9 mouse cellular contexts compared by ENCODE assay signal in genomic region chr5:137377176-137377575, GRCm38 (mm10). TPM values are rescaled to one million over a fixed set of nuclear protein-coding genes. Genes with fewer than 3 reads are reported as not detected.
A peak's percentile ranks its signal among the peaks of the same experiment; 100 is the strongest.
DNase-seq lines count a peak whose midpoint lies in the region; ATAC-seq and TF ChIP-seq lines count a peak whose summit lies in the region.
"Had no signal": no experiment of that assay in that cellular context is flagged by ENCODE, and none has a peak within 500 bp of the region (broad histone marks: within the 10 kb centered on the region; RNA-seq: fewer than 3 reads in every experiment).

No protein-coding gene starts in this region.

- peaks cover 41% of the 10 kb centered on the region for H3K4me1 ChIP-seq in lung, embryonic 15.5 days
- peaks cover 19% of the 10 kb centered on the region; the same call in 1 of the 2 replicates for H3K4me1 ChIP-seq in kidney, embryonic 14.5 days (ENCODE audit: control insufficient read depth, insufficient read depth, low read length)
- H3K4me1 ChIP-seq in thymus, adult 2 months (replicated peaks; ENCODE audit: control insufficient read depth, insufficient read depth, low read length) = no peaks in the 10 kb centered on the region

- H3K4me3 ChIP-seq in lung, embryonic 15.5 days = no peak overlapping the region
- H3K4me3 ChIP-seq in kidney, embryonic 14.5 days (ENCODE audit: low read length) = no peak overlapping the region
- H3K4me3 ChIP-seq in thymus, adult 2 months (ENCODE audit: control insufficient read depth, insufficient read depth, low read length) = no peak overlapping the region

- WGBS in lung, embryonic 15.5 days = 10% methylated on average over 11 of the region's 11 CpGs
- WGBS in kidney, embryonic 14.5 days = 26% methylated on average over 10 of the region's 11 CpGs
- WGBS in thymus, adult 2 months = 39% methylated on average over 11 of the region's 11 CpGs

- ATAC-seq in lung, embryonic 15.5 days (ENCODE audit: borderline replicate concordance, extremely low read depth, low FRiP score, low TSS enrichment) = no peak
- ATAC-seq in kidney, embryonic 14.5 days (ENCODE audit: low FRiP score, low TSS enrichment) = 0 out of 2 replicates have a peak, but pooled peaks have one; percentile 9

- H3K9ac ChIP-seq in lung, embryonic 15.5 days = no peak overlapping the region
- H3K9ac ChIP-seq in kidney, embryonic 14.5 days (ENCODE audit: low read depth, low read length) = no peak overlapping the region

- TF ChIP-seq POLR2A in thymus, adult 2 months (IDR thresholded peaks at IDR 0.05; ENCODE audit: control insufficient read depth, extremely low read depth, insufficient read depth, low read length, poor library complexity) = no peak

- no peaks in the 10 kb centered on the region for H3K9me3 ChIP-seq in lung, embryonic 15.5 days
- H3K9me3 ChIP-seq in kidney, embryonic 14.5 days (ENCODE audit: control insufficient read depth, low read length) = no peaks in the 10 kb centered on the region

- no peaks in the 10 kb centered on the region for H3K27me3 ChIP-seq in lung, embryonic 15.5 days
- no peaks in the 10 kb centered on the region for H3K27me3 ChIP-seq in kidney, embryonic 14.5 days (ENCODE audit: control insufficient read depth, insufficient read depth, low read length)
- H3K27me3 ChIP-seq in thymus, adult 2 months (ENCODE audit: control insufficient read depth, insufficient read depth, low read length) = no peaks in the 10 kb centered on the region

- H3K36me3 ChIP-seq in lung, embryonic 15.5 days = peaks cover 29% of the 10 kb centered on the region
- peaks cover 28% of the 10 kb centered on the region for H3K36me3 ChIP-seq in kidney, embryonic 14.5 days (ENCODE audit: control insufficient read depth, insufficient read depth, low read length)
- H3K36me3 ChIP-seq in thymus, adult 2 months (ENCODE audit: control insufficient read depth, insufficient read depth, low read length) = no peaks in the 10 kb centered on the region

- H3K27ac ChIP-seq in lung, embryonic 15.5 days = peak overlapping the region; percentile 5; the same call in 1 of the 2 replicates
- no peak overlapping the region for H3K27ac ChIP-seq in kidney, embryonic 14.5 days (ENCODE audit: low read depth, low read length)
- H3K27ac ChIP-seq in thymus, adult 2 months (ENCODE audit: control insufficient read depth, insufficient read depth, low read length) = no peak overlapping the region

- no peak for TF ChIP-seq CTCF in thymus, adult 2 months (IDR thresholded peaks at IDR 0.05; ENCODE audit: borderline replicate concordance, control insufficient read depth, extremely low read depth, insufficient read depth, low read length, poor library complexity)

- peak overlapping the region; percentile 14; the same call in 1 of the 2 replicates for H3K4me2 ChIP-seq in lung, embryonic 15.5 days
- peak overlapping the region; percentile 25; the same call in 1 of the 2 replicates for H3K4me2 ChIP-seq in kidney, embryonic 14.5 days (replicated peaks; ENCODE audit: low read depth, low read length)

- DNase-seq in lung, postnatal 25 days (ENCODE audit: low spot score) = no peak
- DNase-seq in forelimb bud, embryonic 11.5 days (ENCODE audit: low read depth, low spot score) = peak; percentile 34
- peak; percentile 29 for DNase-seq in retina, embryonic 14.5 days (ENCODE audit: low spot score)
- no peak for DNase-seq in urinary bladder, adult 18-20 months (ENCODE audit: low spot score in 2 of 2)
- DNase-seq in thymus, adult 18-20 months = no peak
- DNase-seq in thymus, adult 2 months = no peak
- DNase-seq: cerebellum, adult 2 months had no signal

RNA-seq across cellular contexts. Expression of gene Ephb4, which starts 27.3 kb away (rescaled TPM):
- 57.5 and 58.9 TPM in 2 replicates for polyA plus RNA-seq in lung, embryonic 15.5 days (2015; fragmentation: Nextera tagmentation; extraction: Ambion mirVana)
- 30.9 and 58.9 TPM in 2 replicates for polyA plus RNA-seq in kidney, embryonic 14.5 days (2014; fragmentation: Nextera tagmentation; extraction: Ambion mirVana)
- 9.2 and 10.4 TPM in 2 replicates for polyA plus RNA-seq in thymus, adult 2 months (2012; rRNA removed)

RNA-seq across cellular contexts. Expression of gene Slc12a9, which starts 43.8 kb away (rescaled TPM):
- 12.0 and 13.0 TPM in 2 replicates for polyA plus RNA-seq in lung, embryonic 15.5 days (2015; fragmentation: Nextera tagmentation; extraction: Ambion mirVana)
- polyA plus RNA-seq in kidney, embryonic 14.5 days (2014; fragmentation: Nextera tagmentation; extraction: Ambion mirVana) = 5.7 and 8.5 TPM in 2 replicates
- polyA plus RNA-seq in thymus, adult 2 months (2012; rRNA removed) = 37.4 and 39.2 TPM in 2 replicates

Comparison
In these comparisons a context has a peak if more than half of its experiments do, and no peak if none do; other contexts are left out.
1. DNase-seq: peak in forelimb bud, embryonic 11.5 days (single experiment) and retina, embryonic 14.5 days (single experiment); none in lung, postnatal 25 days (single experiment), urinary bladder, adult 18-20 months (0 of 2), thymus, adult 18-20 months (0 of 2) and thymus, adult 2 months (single experiment).